Mouse (Mus musculus): Measurements from ENCODE around the gene Dock3. TPM values are rescaled to one million over a fixed set of nuclear protein-coding genes. Genes with fewer than 3 reads are reported as not detected.

Gene Dock3
- polyA plus RNA-seq, 1 experiment, result 21.8 TPM

- Histone ChIP-seq H3K27ac (ENCODE audit: control insufficient read depth, insufficient read depth, low read depth, low read length) (no peak overlapping the region), H3K27me3 (ENCODE audit: control insufficient read depth, insufficient read depth, low read length) (no peaks in the 10 kb centered on the region), H3K36me3 (ENCODE audit: control insufficient read depth, insufficient read depth, low read length) (no peaks in the 10 kb centered on the region), H3K4me1 (ENCODE audit: control insufficient read depth, insufficient read depth, low read length) (no peaks in the 10 kb centered on the region; the same call in 1 of the 2 replicates), H3K4me3 (ENCODE audit: control insufficient read depth, low read depth, low read length) (no peak overlapping the region)
- TF ChIP-seq CTCF (IDR thresholded peaks at IDR 0.05; ENCODE audit: control insufficient read depth, insufficient read depth, insufficient replicate concordance, low read depth, low read length) (no peak), POLR2A (IDR thresholded peaks at IDR 0.05; ENCODE audit: control insufficient read depth, low read depth, low read length) (no peak)
Measured at GRCm38 (mm10) chr9:107275710-107276109, 44.0 kb upstream of the Dock3 start.

GRCm38 (mm10) chr9:107274751-107275150, 43.0 kb upstream of the Dock3 start:
- Histone ChIP-seq H3K4me1 (ENCODE audit: control insufficient read depth, insufficient read depth, low read length) (no peaks in the 10 kb centered on the region; the same call in 1 of the 2 replicates), H3K27ac (ENCODE audit: control insufficient read depth, insufficient read depth, low read depth, low read length) (no peak overlapping the region), H3K27me3 (ENCODE audit: control insufficient read depth, insufficient read depth, low read length) (no peaks in the 10 kb centered on the region), H3K4me3 (ENCODE audit: control insufficient read depth, low read depth, low read length) (no peak overlapping the region), H3K36me3 (ENCODE audit: control insufficient read depth, insufficient read depth, low read length) (no peaks in the 10 kb centered on the region)
- TF ChIP-seq POLR2A (IDR thresholded peaks at IDR 0.05; ENCODE audit: control insufficient read depth, low read depth, low read length), result no peak

GRCm38 (mm10) chr9:107273184-107273583, 41.5 kb upstream of the Dock3 start:
- TF ChIP-seq CTCF (IDR thresholded peaks at IDR 0.05; ENCODE audit: control insufficient read depth, insufficient read depth, insufficient replicate concordance, low read depth, low read length) (no peak), POLR2A (IDR thresholded peaks at IDR 0.05; ENCODE audit: control insufficient read depth, low read depth, low read length) (no peak)
- H3K36me3 ChIP-seq (ENCODE audit: control insufficient read depth, insufficient read depth, low read length), result no peaks in the 10 kb centered on the region
- H3K4me1 ChIP-seq (ENCODE audit: control insufficient read depth, insufficient read depth, low read length), result no peaks in the 10 kb centered on the region
- no peak overlapping the region for H3K4me3 ChIP-seq (ENCODE audit: control insufficient read depth, low read depth, low read length)
- H3K27me3 ChIP-seq (ENCODE audit: control insufficient read depth, insufficient read depth, low read length), result no peaks in the 10 kb centered on the region
- H3K27ac ChIP-seq (ENCODE audit: control insufficient read depth, insufficient read depth, low read depth, low read length), result no peak overlapping the region

GRCm38 (mm10) chr9:107272284-107272683, 40.6 kb upstream of the Dock3 start:
- Histone ChIP-seq H3K27me3 (ENCODE audit: control insufficient read depth, insufficient read depth, low read length) (no peaks in the 10 kb centered on the region), H3K27ac (ENCODE audit: control insufficient read depth, insufficient read depth, low read depth, low read length) (no peak overlapping the region), H3K4me3 (ENCODE audit: control insufficient read depth, low read depth, low read length) (no peak overlapping the region), H3K36me3 (ENCODE audit: control insufficient read depth, insufficient read depth, low read length) (no peaks in the 10 kb centered on the region), H3K4me1 (ENCODE audit: control insufficient read depth, insufficient read depth, low read length) (no peaks in the 10 kb centered on the region)
- TF ChIP-seq CTCF (IDR thresholded peaks at IDR 0.05; ENCODE audit: control insufficient read depth, insufficient read depth, insufficient replicate concordance, low read depth, low read length), result no peak
- no peak for TF ChIP-seq POLR2A (IDR thresholded peaks at IDR 0.05; ENCODE audit: control insufficient read depth, low read depth, low read length)

- Histone ChIP-seq H3K27ac (ENCODE audit: control insufficient read depth, insufficient read depth, low read depth, low read length) (no peak overlapping the region), H3K4me3 (ENCODE audit: control insufficient read depth, low read depth, low read length) (no peak overlapping the region), H3K4me1 (ENCODE audit: control insufficient read depth, insufficient read depth, low read length) (no peaks in the 10 kb centered on the region), H3K27me3 (ENCODE audit: control insufficient read depth, insufficient read depth, low read length) (no peaks in the 10 kb centered on the region), H3K36me3 (ENCODE audit: control insufficient read depth, insufficient read depth, low read length) (no peaks in the 10 kb centered on the region)
- TF ChIP-seq POLR2A (IDR thresholded peaks at IDR 0.05; ENCODE audit: control insufficient read depth, low read depth, low read length) (no peak), CTCF (IDR thresholded peaks at IDR 0.05; ENCODE audit: control insufficient read depth, insufficient read depth, insufficient replicate concordance, low read depth, low read length) (no peak)
Measured at GRCm38 (mm10) chr9:107271177-107271938, 39.6 kb upstream of the Dock3 start.

GRCm38 (mm10) chr9:107269772-107270171, 38.1 kb upstream of the Dock3 start:
- TF ChIP-seq POLR2A (IDR thresholded peaks at IDR 0.05; ENCODE audit: control insufficient read depth, low read depth, low read length) (no peak), CTCF (IDR thresholded peaks at IDR 0.05; ENCODE audit: control insufficient read depth, insufficient read depth, insufficient replicate concordance, low read depth, low read length) (no peak)
- H3K36me3 ChIP-seq (ENCODE audit: control insufficient read depth, insufficient read depth, low read length), result no peaks in the 10 kb centered on the region
- no peak overlapping the region for H3K4me3 ChIP-seq (ENCODE audit: control insufficient read depth, low read depth, low read length)
- H3K27me3 ChIP-seq (ENCODE audit: control insufficient read depth, insufficient read depth, low read length), result no peaks in the 10 kb centered on the region
- H3K27ac ChIP-seq (ENCODE audit: control insufficient read depth, insufficient read depth, low read depth, low read length), result no peak overlapping the region
- no peaks in the 10 kb centered on the region for H3K4me1 ChIP-seq (ENCODE audit: control insufficient read depth, insufficient read depth, low read length)

GRCm38 (mm10) chr9:107267721-107268402, 36.2 kb upstream of the Dock3 start:
- Histone ChIP-seq H3K27ac (ENCODE audit: control insufficient read depth, insufficient read depth, low read depth, low read length) (no peak overlapping the region), H3K36me3 (ENCODE audit: control insufficient read depth, insufficient read depth, low read length) (no peaks in the 10 kb centered on the region), H3K4me1 (ENCODE audit: control insufficient read depth, insufficient read depth, low read length) (no peaks in the 10 kb centered on the region), H3K4me3 (ENCODE audit: control insufficient read depth, low read depth, low read length) (no peak overlapping the region), H3K27me3 (ENCODE audit: control insufficient read depth, insufficient read depth, low read length) (no peaks in the 10 kb centered on the region)
- TF ChIP-seq POLR2A (IDR thresholded peaks at IDR 0.05; ENCODE audit: control insufficient read depth, low read depth, low read length), result no peak
- TF ChIP-seq CTCF (IDR thresholded peaks at IDR 0.05; ENCODE audit: control insufficient read depth, insufficient read depth, insufficient replicate concordance, low read depth, low read length), result no peak

Data from testis, adult 2 months (tissue).